In genomic region chr6:72326274-72326673, GRCm38 (mm10) we compare ENCODE assay signal across 9 mouse cellular contexts. TPM values are rescaled to one million over a fixed set of nuclear protein-coding genes. Genes with fewer than 3 reads are reported as not detected.
DNase-seq lines count a peak whose midpoint lies in the region; ATAC-seq and TF ChIP-seq lines count a peak whose summit lies in the region.
"Had no signal": no experiment of that assay in that cellular context is flagged by ENCODE, and none has a peak within 500 bp of the region (broad histone marks: within the 10 kb centered on the region; RNA-seq: fewer than 3 reads in every experiment).

No protein-coding gene starts in this region.

- ATAC-seq in intestine, embryonic 14.5 days (replicated peaks; ENCODE audit: low FRiP score, low TSS enrichment, low read depth): peak; percentile 58; the same call in 1 of the 2 replicates
- ATAC-seq in lung, embryonic 14.5 days (ENCODE audit: insufficient read depth): no peak

- TF ChIP-seq CTCF in lung, embryonic 14.5 days (IDR thresholded peaks at IDR 0.05; ENCODE audit: low read depth): peak; percentile 50

- H3K27ac ChIP-seq in intestine, embryonic 14.5 days (ENCODE audit: low read depth): no peak overlapping the region
- H3K27ac ChIP-seq in lung, embryonic 14.5 days (ENCODE audit: low read depth): no peak overlapping the region

- intact Hi-C loops in heart, postnatal 25 days (cut with DNase I): no loop called here

- no peaks in the 10 kb centered on the region for H3K27me3 ChIP-seq in intestine, embryonic 14.5 days (replicated peaks; ENCODE audit: control insufficient read depth, insufficient read depth, low read length)
- no peaks in the 10 kb centered on the region for H3K27me3 ChIP-seq in lung, embryonic 14.5 days (ENCODE audit: insufficient read depth, low read length)
- H3K27me3 ChIP-seq: megakaryocyte, embryonic 14.5 days had no signal

- H3K4me2 ChIP-seq in intestine, embryonic 14.5 days (ENCODE audit: low read length): no peak overlapping the region
- H3K4me2 ChIP-seq in lung, embryonic 14.5 days: no peak overlapping the region

- WGBS in intestine, embryonic 14.5 days: 66% methylated on average over 6 of the region's 6 CpGs
- WGBS in lung, embryonic 14.5 days: 54% methylated on average over 6 of the region's 6 CpGs

- H3K36me3 ChIP-seq in intestine, embryonic 14.5 days (ENCODE audit: control insufficient read depth, insufficient read depth, low read length): peaks cover 97% of the 10 kb centered on the region
- peaks cover 90% of the 10 kb centered on the region for H3K36me3 ChIP-seq in lung, embryonic 14.5 days (ENCODE audit: insufficient read depth)

- H3K4me3 ChIP-seq in intestine, embryonic 14.5 days (ENCODE audit: low read depth, low read length): no peak overlapping the region
- H3K4me3 ChIP-seq in lung, embryonic 14.5 days (ENCODE audit: low read depth, low read length): no peak overlapping the region
- H3K4me3 ChIP-seq: megakaryocyte, embryonic 14.5 days had no signal

- H3K9me3 ChIP-seq in intestine, embryonic 14.5 days (ENCODE audit: control insufficient read depth, low read length): no peaks in the 10 kb centered on the region
- H3K9me3 ChIP-seq in lung, embryonic 14.5 days (ENCODE audit: low read depth, low read length): no peaks in the 10 kb centered on the region
- H3K9me3 ChIP-seq: megakaryocyte, embryonic 14.5 days had no signal

- no peaks in the 10 kb centered on the region for H3K4me1 ChIP-seq in intestine, embryonic 14.5 days (replicated peaks; ENCODE audit: control insufficient read depth, insufficient read depth, low read length)
- no peaks in the 10 kb centered on the region for H3K4me1 ChIP-seq in lung, embryonic 14.5 days (ENCODE audit: insufficient read depth)

- peak; percentile 29 to 36 for DNase-seq in heart, adult 18-20 months
- no peak for DNase-seq in heart, postnatal 25 days (ENCODE audit: low spot score)
- DNase-seq in urinary bladder, postnatal 36 days (ENCODE audit: low spot score in 2 of 2): peak; percentile 41 to 60
- DNase-seq in urinary bladder, postnatal 10 days (ENCODE audit: low spot score): no peak
- DNase-seq in intestine, embryonic 14.5 days (ENCODE audit: low spot score): no peak
- DNase-seq in lung, embryonic 14.5 days: peak; percentile 57
- DNase-seq in thymus, postnatal 0 days (ENCODE audit: low spot score): peak; percentile 26
- no peak for DNase-seq in cerebellum, adult 9-10 months

- no peak overlapping the region for H3K9ac ChIP-seq in intestine, embryonic 14.5 days (ENCODE audit: low read length)
- no peak overlapping the region for H3K9ac ChIP-seq in lung, embryonic 14.5 days

RNA-seq across cellular contexts. Expression of gene Usp39, which starts 18.7 kb away (rescaled TPM):
- total RNA-seq in heart, adult 18-20 months (2021): 10 to 100 TPM; 15.9 to 16.1 TPM
- 10 to 100 TPM; 15.7 to 16.6 TPM for total RNA-seq in heart, postnatal 25 days (2021)
- 56.2 and 58.0 TPM in 2 replicates for polyA plus RNA-seq in intestine, embryonic 14.5 days (2014; fragmentation: Nextera tagmentation; extraction: Ambion mirVana)
- polyA plus RNA-seq in lung, embryonic 14.5 days (2014; fragmentation: Nextera tagmentation; extraction: Ambion mirVana): 69.0 and 73.7 TPM in 2 replicates
- polyA plus RNA-seq in thymus, postnatal 0 days (2015; fragmentation: Nextera tagmentation; extraction: Ambion mirVana): 51.1 and 52.8 TPM in 2 replicates

RNA-seq across cellular contexts. Expression of gene 0610030E20Rik, which starts 20.8 kb away (rescaled TPM):
- total RNA-seq in heart, adult 18-20 months (2021): 1 to 10 TPM; 8.4 to 8.5 TPM
- 10 to 100 TPM in 1 of 2 experiments, 1 to 10 TPM in 1; 9.4 to 10.1 TPM for total RNA-seq in heart, postnatal 25 days (2021)
- 25.0 and 27.6 TPM in 2 replicates for polyA plus RNA-seq in intestine, embryonic 14.5 days (2014; fragmentation: Nextera tagmentation; extraction: Ambion mirVana)
- 25.5 and 29.7 TPM in 2 replicates for polyA plus RNA-seq in lung, embryonic 14.5 days (2014; fragmentation: Nextera tagmentation; extraction: Ambion mirVana)
- polyA plus RNA-seq in thymus, postnatal 0 days (2015; fragmentation: Nextera tagmentation; extraction: Ambion mirVana): 31.7 and 32.5 TPM in 2 replicates

RNA-seq across cellular contexts. Expression of gene Sftpb, which starts 21.9 kb away (rescaled TPM):
- total RNA-seq in heart, adult 18-20 months (2021): not detected
- total RNA-seq in heart, postnatal 25 days (2021): under 1 TPM in 1 of 2 experiments, not detected in 1; 0.45 TPM
- polyA plus RNA-seq in intestine, embryonic 14.5 days (2014; fragmentation: Nextera tagmentation; extraction: Ambion mirVana): 0.12 TPM in 1 of 2 replicates, not detected in the other
- polyA plus RNA-seq in lung, embryonic 14.5 days (2014; fragmentation: Nextera tagmentation; extraction: Ambion mirVana): 30.4 and 33.5 TPM in 2 replicates
- polyA plus RNA-seq in thymus, postnatal 0 days (2015; fragmentation: Nextera tagmentation; extraction: Ambion mirVana): 0.21 TPM in 1 of 2 replicates, not detected in the other

RNA-seq across cellular contexts. Expression of gene Tmem150a, which starts 29.0 kb away (rescaled TPM):
- 10 to 100 TPM; 20.0 to 22.6 TPM for total RNA-seq in heart, adult 18-20 months (2021)
- 10 to 100 TPM; 18.0 to 21.1 TPM for total RNA-seq in heart, postnatal 25 days (2021)
- polyA plus RNA-seq in intestine, embryonic 14.5 days (2014; fragmentation: Nextera tagmentation; extraction: Ambion mirVana): 10.8 and 11.7 TPM in 2 replicates
- polyA plus RNA-seq in lung, embryonic 14.5 days (2014; fragmentation: Nextera tagmentation; extraction: Ambion mirVana): 10.3 and 10.4 TPM in 2 replicates
- polyA plus RNA-seq in thymus, postnatal 0 days (2015; fragmentation: Nextera tagmentation; extraction: Ambion mirVana): 1.6 and 1.9 TPM in 2 replicates

RNA-seq across cellular contexts. Expression of gene Rnf181, which starts 40.5 kb away (rescaled TPM):
- 10 to 100 TPM; 37.5 to 41.6 TPM for total RNA-seq in heart, adult 18-20 months (2021)
- total RNA-seq in heart, postnatal 25 days (2021): 10 to 100 TPM; 33.9 to 41.2 TPM
- polyA plus RNA-seq in intestine, embryonic 14.5 days (2014; fragmentation: Nextera tagmentation; extraction: Ambion mirVana): 96.9 and 98.0 TPM in 2 replicates
- polyA plus RNA-seq in lung, embryonic 14.5 days (2014; fragmentation: Nextera tagmentation; extraction: Ambion mirVana): 105 and 116 TPM in 2 replicates
- 135 and 138 TPM in 2 replicates for polyA plus RNA-seq in thymus, postnatal 0 days (2015; fragmentation: Nextera tagmentation; extraction: Ambion mirVana)

Comparison
In these comparisons a context has a peak if more than half of its experiments do, and no peak if none do; other contexts are left out.
1. DNase-seq: peak in heart, adult 18-20 months (2 of 2), urinary bladder, postnatal 36 days (2 of 2), lung, embryonic 14.5 days (single experiment) and thymus, postnatal 0 days (single experiment); none in heart, postnatal 25 days (single experiment), urinary bladder, postnatal 10 days (single experiment), intestine, embryonic 14.5 days (single experiment) and cerebellum, adult 9-10 months (single experiment).
2. RNA of gene Sftpb, which starts 21.9 kb away (polyA plus RNA-seq): 30.4 to 33.5 TPM in lung, embryonic 14.5 days; 0.12 TPM in intestine, embryonic 14.5 days and 0.21 TPM in thymus, postnatal 0 days; every median in the first group is over 10 times any median in the second.